Mouse (Mus musculus) ES-Bruce4 (cell line): Measurements from ENCODE around the gene Trim71. TPM values are rescaled to one million over a fixed set of nuclear protein-coding genes. Genes with fewer than 3 reads are reported as not detected.

Experiments
- H3K27ac ChIP-seq: 2 replicates; pipeline ENCODE4 v1.5.1; 2012; ENCODE audit warnings: low read length, inconsistent platforms; ENCODE audit not compliant: insufficient read depth
- H3K27me3 ChIP-seq: 2 replicates; pipeline ENCODE4 v1.6.1; 2012; ENCODE audit warnings: mild to moderate bottlenecking, low read length, inconsistent platforms; ENCODE audit not compliant: control insufficient read depth, poor library complexity, insufficient read depth, severe bottlenecking
- H3K36me3 ChIP-seq: 2 replicates; pipeline ENCODE4 v1.6.1; 2012; ENCODE audit warnings: inconsistent platforms, mild to moderate bottlenecking, low read length, moderate library complexity; ENCODE audit not compliant: control insufficient read depth, poor library complexity, insufficient read depth, severe bottlenecking
- H3K4me1 ChIP-seq: one replicate; pipeline ENCODE4 v1.8.1; 2011; ENCODE audit warnings: low read length; ENCODE audit not compliant: control insufficient read depth, insufficient read depth
- H3K4me3 ChIP-seq: 2 replicates; pipeline ENCODE4 v1.5.1; 2011; ENCODE audit warnings: low read depth, mild to moderate bottlenecking, low read length
- H3K9ac ChIP-seq: 2 replicates; pipeline ENCODE4 v1.6.1; 2012; ENCODE audit warnings: low read depth, mild to moderate bottlenecking, inconsistent platforms; ENCODE audit not compliant: poor library complexity, severe bottlenecking
- H3K9me3 ChIP-seq: replicated peaks from 2 replicates; pipeline ENCODE4 v1.6.1; 2012; ENCODE audit warnings: mild to moderate bottlenecking, low read length, inconsistent platforms; ENCODE audit not compliant: control insufficient read depth, poor library complexity, insufficient read depth, severe bottlenecking
- CTCF ChIP-seq: IDR thresholded peaks from one replicate; pipeline ENCODE4 v1.8.1; 2011; ENCODE audit warnings: low read depth, low read length
- EP300 ChIP-seq: IDR thresholded peaks from 2 replicates; pipeline ENCODE4 v1.6.1; 2011; ENCODE audit warnings: low read depth, low read length; ENCODE audit not compliant: insufficient read depth
- POLR2A ChIP-seq: IDR thresholded peaks from one replicate; pipeline ENCODE4 v1.8.1; 2011; ENCODE audit warnings: low read length; ENCODE audit not compliant: insufficient read depth
- polyA plus RNA-seq: library from polyadenylated mRNA; stranded (reverse); fragments of >200 nt; gene quantifications from 2 replicates; pipeline ENCODE4 v1.2.4, GENCODE M21; 2011; ENCODE audit warnings: low read depth; ENCODE audit not compliant: missing spikeins, insufficient read depth, insufficient read length

The Trim71 gene
- polyA plus RNA-seq, 1 experiment = 120 TPM

GRCm38 (mm10) chr9:114554355-114554979, 9.7 kb downstream of the Trim71 start:
- H3K36me3 ChIP-seq = peaks cover 14% of the 10 kb centered on the region
- H3K4me3 ChIP-seq = peak overlapping the region; percentile 20; the same call in 1 of the 2 replicates
- TF ChIP-seq CTCF (no peak), POLR2A (no peak), EP300 (no peak)
- no peaks in the 10 kb centered on the region for H3K9me3 ChIP-seq
- H3K27me3 ChIP-seq = no peaks in the 10 kb centered on the region
- H3K27ac ChIP-seq = peak overlapping the region; percentile 25; the same call in 1 of the 2 replicates
- peaks cover 8% of the 10 kb centered on the region for H3K4me1 ChIP-seq
- peak overlapping the region; percentile 6 for H3K9ac ChIP-seq

GRCm38 (mm10) chr9:114553828-114554227, 10.3 kb downstream of the Trim71 start:
- Histone ChIP-seq H3K4me1 (peaks cover 8% of the 10 kb centered on the region), H3K27ac (peak overlapping the region; percentile 25; the same call in 1 of the 2 replicates), H3K36me3 (peaks cover 8% of the 10 kb centered on the region), H3K9me3 (no peaks in the 10 kb centered on the region), H3K27me3 (no peaks in the 10 kb centered on the region), H3K9ac (no peak overlapping the region), H3K4me3 (no peak overlapping the region)
- TF ChIP-seq CTCF = no peak
- TF ChIP-seq POLR2A = no peak
- TF ChIP-seq EP300 = no peak

GRCm38 (mm10) chr9:114550033-114550432, 14.1 kb downstream of the Trim71 start:
- H3K36me3 ChIP-seq = peaks cover 5% of the 10 kb centered on the region
- peak overlapping the region; percentile 26; the same call in 1 of the 2 replicates for H3K4me3 ChIP-seq
- peaks cover 12% of the 10 kb centered on the region for H3K4me1 ChIP-seq
- H3K27ac ChIP-seq = peak overlapping the region; percentile 74
- H3K27me3 ChIP-seq = no peaks in the 10 kb centered on the region
- H3K9ac ChIP-seq = peak overlapping the region; percentile 6
- TF ChIP-seq EP300 (no peak), POLR2A (no peak), CTCF (no peak)
- H3K9me3 ChIP-seq = no peaks in the 10 kb centered on the region

GRCm38 (mm10) chr9:114549117-114549516, 15.1 kb downstream of the Trim71 start:
- peak overlapping the region; percentile 74 for H3K27ac ChIP-seq
- no peaks in the 10 kb centered on the region for H3K27me3 ChIP-seq
- H3K4me1 ChIP-seq = peaks cover 8% of the 10 kb centered on the region
- H3K36me3 ChIP-seq = peaks cover 4% of the 10 kb centered on the region; the same call in 1 of the 2 replicates
- no peaks in the 10 kb centered on the region for H3K9me3 ChIP-seq
- no peak overlapping the region; the same call in 1 of the 2 replicates for H3K4me3 ChIP-seq
- TF ChIP-seq EP300 (peak; percentile 97), POLR2A (no peak)
- no peak overlapping the region for H3K9ac ChIP-seq

GRCm38 (mm10) chr9:114548496-114548895, 15.7 kb downstream of the Trim71 start:
- H3K4me1 ChIP-seq = peaks cover 8% of the 10 kb centered on the region
- H3K27ac ChIP-seq = peak overlapping the region; percentile 70
- peak overlapping the region; percentile 18 for H3K4me3 ChIP-seq

GRCm38 (mm10) chr9:114547643-114548077, 16.5 kb downstream of the Trim71 start:
- H3K4me3 ChIP-seq = peak overlapping the region; percentile 9; the same call in 1 of the 2 replicates
- H3K27ac ChIP-seq = peak overlapping the region; percentile 70

More at GRCm38 (mm10) chr9:114548496-114548895, 15.7 kb downstream of the Trim71 start:
- Histone ChIP-seq H3K9me3 (no peaks in the 10 kb centered on the region), H3K27me3 (no peaks in the 10 kb centered on the region), H3K9ac (peak overlapping the region; percentile 54), H3K36me3 (peaks cover 4% of the 10 kb centered on the region; the same call in 1 of the 2 replicates)
- no peak for TF ChIP-seq EP300
- TF ChIP-seq POLR2A = no peak
- TF ChIP-seq CTCF = no peak

More at GRCm38 (mm10) chr9:114547643-114548077, 16.5 kb downstream of the Trim71 start:
- Histone ChIP-seq H3K36me3 (peaks cover 4% of the 10 kb centered on the region; the same call in 1 of the 2 replicates), H3K9ac (0 out of 2 replicates have a peak overlapping the region, but pooled peaks have one; percentile 54), H3K27me3 (no peaks in the 10 kb centered on the region), H3K9me3 (no peaks in the 10 kb centered on the region), H3K4me1 (peaks cover 8% of the 10 kb centered on the region)
- TF ChIP-seq CTCF = no peak
- peak; percentile 66; the same call in 1 of the 2 replicates for TF ChIP-seq EP300
